Mouse (Mus musculus): Measurements from ENCODE around the gene Brd7. TPM values are rescaled to one million over a fixed set of nuclear protein-coding genes. Genes with fewer than 3 reads are reported as not detected.
A peak's percentile ranks its signal among the peaks of the same experiment; 100 is the strongest.

The Brd7 gene
- polyA plus RNA-seq, 1 experiment, result 16.9 TPM

GRCm38 (mm10) chr8:88310286-88310685 is 51.7 kb downstream of the Brd7 start:
- Histone ChIP-seq H3ac (ENCODE audit: control insufficient read depth, insufficient read length, low read depth) (no peak overlapping the region), H3K79me3 (ENCODE audit: low read depth) (peaks cover 15% of the 10 kb centered on the region), H3K79me2 (ENCODE audit: control insufficient read depth, insufficient read depth) (peaks cover 65% of the 10 kb centered on the region), H3K36me3 (ENCODE audit: control insufficient read depth, insufficient read depth) (peaks cover 92% of the 10 kb centered on the region), H3K27me3 (ENCODE audit: control insufficient read depth, insufficient read depth, insufficient read length) (no peaks in the 10 kb centered on the region), H3K4me3 (ENCODE audit: insufficient read depth, poor library complexity, severe bottlenecking) (no peak overlapping the region)
- TF ChIP-seq MAX (IDR thresholded peaks at IDR 0.05) (no peak), MYOD1 (IDR thresholded peaks at IDR 0.05; ENCODE audit: control insufficient read depth, insufficient read length, low read depth) (no peak), USF1 (IDR thresholded peaks at IDR 0.05; ENCODE audit: low read depth) (no peak), CEBPB (IDR thresholded peaks at IDR 0.05; ENCODE audit: low read depth) (no peak), MYOG (IDR thresholded peaks at IDR 0.05; ENCODE audit: control insufficient read depth, extremely low read depth, insufficient read length) (no peak)

- TF ChIP-seq MYOD1 (IDR thresholded peaks at IDR 0.05; ENCODE audit: control insufficient read depth, insufficient read length, low read depth) (no peak), USF1 (IDR thresholded peaks at IDR 0.05; ENCODE audit: low read depth) (no peak), FOSL1 (IDR thresholded peaks at IDR 0.05; ENCODE audit: insufficient read depth, low read length, poor library complexity, severe bottlenecking) (no peak), CEBPB (IDR thresholded peaks at IDR 0.05; ENCODE audit: low read depth) (no peak), MYOG (IDR thresholded peaks at IDR 0.05; ENCODE audit: control insufficient read depth, extremely low read depth, insufficient read length) (no peak), CTCF (IDR thresholded peaks at IDR 0.05; ENCODE audit: control insufficient read depth, insufficient read depth, insufficient read length) (no peak), MAX (IDR thresholded peaks at IDR 0.05) (no peak)
- Histone ChIP-seq H3K36me3 (ENCODE audit: control insufficient read depth, insufficient read depth) (peaks cover 88% of the 10 kb centered on the region), H3K4me3 (ENCODE audit: insufficient read depth, poor library complexity, severe bottlenecking) (no peak overlapping the region), H3K79me2 (ENCODE audit: control insufficient read depth, insufficient read depth) (peaks cover 64% of the 10 kb centered on the region), H3K79me3 (ENCODE audit: low read depth) (peaks cover 15% of the 10 kb centered on the region), H3K27me3 (ENCODE audit: control insufficient read depth, insufficient read depth, insufficient read length) (no peaks in the 10 kb centered on the region), H3ac (ENCODE audit: control insufficient read depth, insufficient read length, low read depth) (no peak overlapping the region)
These were observed 52.1 kb downstream of the Brd7 start for GRCm38 (mm10) chr8:88309881-88310280.

- Histone ChIP-seq H3K27me3 (ENCODE audit: control insufficient read depth, insufficient read depth, insufficient read length) (no peaks in the 10 kb centered on the region), H3ac (ENCODE audit: control insufficient read depth, insufficient read length, low read depth) (no peak overlapping the region), H3K4me3 (ENCODE audit: insufficient read depth, poor library complexity, severe bottlenecking) (no peak overlapping the region), H3K36me3 (ENCODE audit: control insufficient read depth, insufficient read depth) (peaks cover 88% of the 10 kb centered on the region), H3K79me3 (ENCODE audit: low read depth) (peaks cover 19% of the 10 kb centered on the region), H3K79me2 (ENCODE audit: control insufficient read depth, insufficient read depth) (peaks cover 64% of the 10 kb centered on the region)
- no peak for TF ChIP-seq MAX (IDR thresholded peaks at IDR 0.05)
- TF ChIP-seq CTCF (IDR thresholded peaks at IDR 0.05; ENCODE audit: control insufficient read depth, insufficient read depth, insufficient read length), result no peak
- TF ChIP-seq FOSL1 (IDR thresholded peaks at IDR 0.05; ENCODE audit: insufficient read depth, low read length, poor library complexity, severe bottlenecking), result no peak
- TF ChIP-seq CEBPB (IDR thresholded peaks at IDR 0.05; ENCODE audit: low read depth), result no peak
- TF ChIP-seq USF1 (IDR thresholded peaks at IDR 0.05; ENCODE audit: low read depth), result no peak
- no peak for TF ChIP-seq MYOD1 (IDR thresholded peaks at IDR 0.05; ENCODE audit: control insufficient read depth, insufficient read length, low read depth)
- no peak for TF ChIP-seq MYOG (IDR thresholded peaks at IDR 0.05; ENCODE audit: control insufficient read depth, extremely low read depth, insufficient read length)
These were observed 52.6 kb downstream of the Brd7 start for GRCm38 (mm10) chr8:88309274-88309873.

GRCm38 (mm10) chr8:88307736-88308135 is 54.3 kb downstream of the Brd7 start:
- no peak overlapping the region for H3ac ChIP-seq (ENCODE audit: control insufficient read depth, insufficient read length, low read depth)
- peaks cover 88% of the 10 kb centered on the region for H3K36me3 ChIP-seq (ENCODE audit: control insufficient read depth, insufficient read depth)
- peaks cover 26% of the 10 kb centered on the region for H3K79me3 ChIP-seq (ENCODE audit: low read depth)
- H3K79me2 ChIP-seq (ENCODE audit: control insufficient read depth, insufficient read depth), result peaks cover 78% of the 10 kb centered on the region
- H3K4me3 ChIP-seq (ENCODE audit: insufficient read depth, poor library complexity, severe bottlenecking), result no peak overlapping the region
- H3K27me3 ChIP-seq (ENCODE audit: control insufficient read depth, insufficient read depth, insufficient read length), result no peaks in the 10 kb centered on the region
- TF ChIP-seq MYOG (IDR thresholded peaks at IDR 0.05; ENCODE audit: control insufficient read depth, extremely low read depth, insufficient read length) (no peak), MYOD1 (IDR thresholded peaks at IDR 0.05; ENCODE audit: control insufficient read depth, insufficient read length, low read depth) (no peak), CEBPB (IDR thresholded peaks at IDR 0.05; ENCODE audit: low read depth) (no peak), MAX (IDR thresholded peaks at IDR 0.05) (no peak), FOSL1 (IDR thresholded peaks at IDR 0.05; ENCODE audit: insufficient read depth, low read length, poor library complexity, severe bottlenecking) (no peak), CTCF (IDR thresholded peaks at IDR 0.05; ENCODE audit: control insufficient read depth, insufficient read depth, insufficient read length) (no peak), USF1 (IDR thresholded peaks at IDR 0.05; ENCODE audit: low read depth) (no peak)

- no peaks in the 10 kb centered on the region for H3K27me3 ChIP-seq (ENCODE audit: control insufficient read depth, insufficient read depth, insufficient read length)
- H3ac ChIP-seq (ENCODE audit: control insufficient read depth, insufficient read length, low read depth), result no peak overlapping the region
- H3K36me3 ChIP-seq (ENCODE audit: control insufficient read depth, insufficient read depth), result peaks cover 83% of the 10 kb centered on the region
- H3K4me3 ChIP-seq (ENCODE audit: insufficient read depth, poor library complexity, severe bottlenecking), result no peak overlapping the region
- peaks cover 90% of the 10 kb centered on the region for H3K79me2 ChIP-seq (ENCODE audit: control insufficient read depth, insufficient read depth)
- no peak for TF ChIP-seq USF1 (IDR thresholded peaks at IDR 0.05; ENCODE audit: low read depth)
- peak; percentile 35 for TF ChIP-seq CTCF (IDR thresholded peaks at IDR 0.05; ENCODE audit: control insufficient read depth, insufficient read depth, insufficient read length)
- peaks cover 35% of the 10 kb centered on the region for H3K79me3 ChIP-seq (ENCODE audit: low read depth)
These were observed 55.5 kb downstream of the Brd7 start for GRCm38 (mm10) chr8:88306511-88306910.

GRCm38 (mm10) chr8:88305814-88306213 is 56.2 kb downstream of the Brd7 start:
- H3ac ChIP-seq (ENCODE audit: control insufficient read depth, insufficient read length, low read depth), result no peak overlapping the region
- TF ChIP-seq USF1 (IDR thresholded peaks at IDR 0.05; ENCODE audit: low read depth) (no peak), MAX (IDR thresholded peaks at IDR 0.05) (no peak), CTCF (IDR thresholded peaks at IDR 0.05; ENCODE audit: control insufficient read depth, insufficient read depth, insufficient read length) (no peak), FOSL1 (IDR thresholded peaks at IDR 0.05; ENCODE audit: insufficient read depth, low read length, poor library complexity, severe bottlenecking) (no peak), MYOD1 (IDR thresholded peaks at IDR 0.05; ENCODE audit: control insufficient read depth, insufficient read length, low read depth) (no peak), CEBPB (IDR thresholded peaks at IDR 0.05; ENCODE audit: low read depth) (no peak), MYOG (IDR thresholded peaks at IDR 0.05; ENCODE audit: control insufficient read depth, extremely low read depth, insufficient read length) (no peak)
- H3K4me3 ChIP-seq (ENCODE audit: insufficient read depth, poor library complexity, severe bottlenecking), result no peak overlapping the region
- H3K36me3 ChIP-seq (ENCODE audit: control insufficient read depth, insufficient read depth), result peaks cover 77% of the 10 kb centered on the region
- H3K79me3 ChIP-seq (ENCODE audit: low read depth), result peaks cover 40% of the 10 kb centered on the region
- no peaks in the 10 kb centered on the region for H3K27me3 ChIP-seq (ENCODE audit: control insufficient read depth, insufficient read depth, insufficient read length)
- H3K79me2 ChIP-seq (ENCODE audit: control insufficient read depth, insufficient read depth), result peaks cover 90% of the 10 kb centered on the region

All from C2C12 (cell line).